Mouse (Mus musculus): Measurements from ENCODE around the gene Cd80.

- TF ChIP-seq POLR2A (IDR thresholded peaks at IDR 0.05; ENCODE audit: extremely low read depth, insufficient read depth, low read length) (no peak), CTCF (IDR thresholded peaks at IDR 0.05; ENCODE audit: extremely low read depth, insufficient read depth, low read length) (no peak)
Measured at GRCm38 (mm10) chr16:38408416-38408815, 46.9 kb upstream of the Cd80 start.

Data from cortical plate, adult 2 months (tissue).